Mouse (Mus musculus) bone marrow, adult 2 months (tissue): ENCODE data around the gene Hdac6.

ENCODE experiments used
- CTCF ChIP-seq: fragments of 200-500 bp; IDR thresholded peaks from 2 replicates; pipeline ENCODE4 v1.5.1; 2011; ENCODE audit warnings: low read length, control low read depth; ENCODE audit not compliant: control insufficient read depth, insufficient read depth
- POLR2A ChIP-seq: fragments of 200-500 bp; IDR thresholded peaks from 2 replicates; pipeline ENCODE4 v1.6.1; 2011; ENCODE audit warnings: low read depth, mild to moderate bottlenecking, control low read depth, low read length, borderline replicate concordance; ENCODE audit not compliant: control insufficient read depth

DNA sequence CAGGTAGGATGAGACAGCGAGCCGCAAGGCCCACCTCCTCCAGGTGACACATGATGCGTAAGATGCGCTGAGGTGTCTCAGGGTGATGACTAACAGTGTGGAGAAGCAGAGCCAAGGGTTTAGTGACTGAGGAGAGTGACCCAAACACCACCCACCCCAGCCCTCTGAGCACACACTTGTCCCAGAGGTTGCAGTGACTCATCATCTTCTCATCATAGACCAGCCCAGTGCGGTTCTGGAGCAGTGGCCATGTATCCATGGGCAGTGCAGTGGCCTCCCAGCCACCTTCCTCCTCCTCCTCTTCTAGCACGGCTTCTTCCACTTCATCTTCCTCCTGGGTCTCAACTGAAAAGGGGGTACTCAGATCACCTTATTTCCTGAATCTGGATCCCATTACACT, 10.0 kb downstream of the Hdac6 start:
- TF ChIP-seq CTCF, result no peak
- TF ChIP-seq POLR2A, result no peak
